Mouse (Mus musculus): ENCODE measurements at regions not wholly inside any gene's neighbourhood (a gene's known extent, or its start where the extent isn't known, plus 50 kb on each side); places are given as distances from the start of the nearest gene placed in this dataset.
"Not testable (repeated sequence)": the region's sequence is repeated elsewhere in the genome, so short reads cannot be mapped to it uniquely, and the experiment has no call there.

DNA sequence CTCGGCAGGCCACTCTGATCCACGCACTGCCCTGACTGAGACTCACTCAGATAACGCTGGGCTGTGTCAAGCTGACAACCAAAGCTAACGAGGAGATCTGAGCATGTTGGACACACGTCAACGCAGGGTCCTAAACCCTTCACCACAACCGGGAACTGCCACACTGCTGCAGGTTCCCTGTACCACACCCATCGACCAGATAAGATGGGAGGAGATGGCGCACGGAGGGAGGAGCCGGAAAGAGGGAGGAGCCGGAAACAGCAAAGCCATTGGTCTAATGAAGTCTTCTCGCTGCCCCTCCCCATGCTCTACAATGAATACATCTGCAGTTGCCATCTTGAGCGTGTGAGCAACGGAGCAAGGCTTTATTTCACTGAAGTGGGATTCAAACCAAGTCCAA lies 182.9 kb upstream of the Rpl38 start:
- no peak for DNase-seq (ENCODE audit: low spot score)

DNA sequence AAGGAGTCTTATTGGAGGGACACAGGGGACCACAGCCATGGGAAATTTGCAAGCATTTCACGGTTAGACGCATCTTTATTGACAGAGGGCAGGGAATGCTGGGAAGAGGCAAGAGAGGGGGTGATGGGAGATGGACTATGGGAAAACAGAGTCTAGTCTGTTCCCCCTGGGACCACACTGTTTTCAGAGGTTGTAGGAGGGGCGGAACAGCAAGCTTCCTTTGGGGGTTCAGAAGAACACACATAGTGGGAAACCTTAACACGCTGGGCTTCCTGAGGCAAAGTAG lies 183.7 kb upstream of the Rpl38 start:
- DNase-seq (ENCODE audit: low spot score), result no peak

DNA sequence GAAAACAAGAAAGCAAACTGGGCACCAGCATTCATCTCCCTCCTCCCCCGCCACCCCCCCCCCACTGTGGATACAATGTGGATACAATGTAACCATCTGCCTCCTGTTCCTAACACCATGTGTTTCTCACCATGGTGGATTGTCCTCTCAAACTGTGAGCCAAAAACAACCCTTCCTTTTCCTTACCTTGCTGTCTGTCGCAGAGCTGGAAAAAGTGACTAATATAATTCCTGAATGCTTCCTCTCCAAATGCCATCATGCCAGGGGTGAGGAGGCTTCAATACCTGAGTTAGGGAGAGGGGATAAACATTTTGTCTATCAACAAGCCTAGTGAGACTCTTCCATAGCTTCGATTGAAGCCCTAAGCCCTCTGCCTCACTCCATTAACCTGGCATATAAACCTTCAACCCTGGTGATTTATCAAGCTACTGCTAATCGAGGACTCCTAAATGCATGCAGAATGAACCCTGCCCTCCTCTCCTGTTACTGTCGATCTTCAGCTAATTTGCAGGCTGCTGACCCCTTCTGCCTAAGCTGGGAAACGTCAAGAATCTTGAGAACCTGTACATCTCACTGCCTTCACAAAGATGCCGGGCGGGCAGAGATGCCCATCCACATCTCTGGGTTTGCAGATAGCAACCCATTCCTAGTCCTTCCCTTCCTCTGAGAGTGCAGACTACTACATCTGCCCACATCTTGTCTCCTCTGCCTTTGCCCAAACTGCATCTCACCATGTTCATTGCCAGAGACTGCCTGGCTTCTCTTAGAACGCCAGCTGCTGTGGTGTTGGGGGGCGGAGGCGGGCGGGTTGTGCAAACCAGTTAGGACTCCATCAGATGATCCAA lies 184.3 kb upstream of the Rpl38 start:
- no peak for DNase-seq (ENCODE audit: low spot score)

DNA sequence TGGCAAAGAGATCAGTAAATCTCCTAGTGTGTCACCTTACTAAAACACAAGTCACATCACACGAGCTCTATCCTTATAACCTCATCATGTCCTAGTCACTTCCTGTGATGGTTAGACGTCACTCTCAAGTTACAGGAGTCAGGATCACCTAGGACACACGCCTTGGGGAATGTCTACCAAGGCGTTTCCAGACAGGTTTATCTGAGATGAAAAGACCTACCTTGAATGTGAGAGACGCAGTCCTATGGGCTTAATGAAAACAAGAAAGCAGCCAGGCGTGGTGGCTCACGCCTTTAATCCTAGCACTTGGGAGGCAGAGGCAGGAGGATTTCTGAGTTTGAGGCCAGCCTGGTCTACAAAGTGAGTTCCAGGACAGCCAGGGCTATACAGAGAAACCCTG lies 185.0 kb upstream of the Rpl38 start:
- DNase-seq (ENCODE audit: low spot score), result not testable (repeated sequence)

DNA sequence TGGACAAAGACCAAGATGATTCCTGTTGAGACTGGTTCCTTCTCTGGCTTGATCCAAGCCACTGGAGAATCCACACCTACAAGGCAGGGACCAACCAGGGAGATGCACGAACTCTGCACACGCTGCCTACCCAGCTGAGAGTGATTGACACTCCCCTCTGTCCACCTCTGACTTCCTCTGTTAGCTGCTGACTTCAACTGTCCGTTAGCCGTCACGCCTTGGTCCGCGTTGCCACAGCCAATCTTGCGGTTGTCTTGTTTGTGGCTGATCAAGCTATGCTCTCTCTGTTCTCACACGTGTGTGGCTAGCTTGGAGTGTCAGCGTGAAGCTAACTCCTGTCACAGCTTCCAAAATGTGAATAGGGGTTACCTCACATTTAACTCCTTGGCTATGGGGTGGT lies 186.3 kb upstream of the Rpl38 start:
- no peak for DNase-seq (ENCODE audit: low spot score)

DNA sequence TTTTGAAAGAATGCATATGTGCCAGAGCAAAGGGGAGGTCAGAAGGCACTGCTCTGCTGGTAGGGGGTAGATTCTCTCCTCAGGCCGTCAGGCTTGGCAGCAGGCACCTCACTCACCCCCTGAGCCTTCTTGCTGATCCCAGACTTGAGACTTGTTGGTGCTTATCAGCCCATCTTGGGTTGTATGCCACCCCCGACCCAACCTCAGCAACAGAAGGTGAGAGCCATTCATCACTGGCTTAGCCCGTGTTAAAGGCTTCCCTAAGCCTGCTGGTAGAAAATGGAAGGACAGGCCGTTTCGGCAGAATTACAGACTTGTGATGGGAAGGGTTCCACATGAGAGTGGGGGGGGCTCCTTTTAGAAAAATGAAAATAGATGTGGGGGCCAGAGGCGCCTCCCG lies 187.3 kb upstream of the Rpl38 start:
- no peak for DNase-seq (ENCODE audit: low spot score)

DNA sequence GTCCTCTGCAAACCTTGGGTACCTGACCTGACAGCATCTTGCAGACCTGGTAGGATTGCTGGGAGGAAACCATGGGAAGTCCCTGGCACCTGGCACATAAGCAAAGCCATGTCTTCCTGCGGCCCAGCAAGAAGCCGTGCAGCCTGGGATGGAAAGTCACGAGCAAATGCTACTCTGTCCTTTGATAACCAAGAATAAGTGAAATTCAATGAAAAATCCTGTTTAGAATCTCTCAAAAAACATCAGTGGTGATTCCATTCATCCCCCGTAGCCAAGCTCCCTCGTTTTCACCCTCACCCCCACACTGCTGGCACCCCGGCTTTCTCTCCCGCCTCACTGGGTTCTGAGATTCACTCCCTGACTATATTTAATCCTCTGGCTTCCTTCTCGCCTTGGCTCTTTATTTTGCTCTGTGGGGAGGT lies 188.2 kb upstream of the Rpl38 start:
- no peak for DNase-seq (ENCODE audit: low spot score)

DNA sequence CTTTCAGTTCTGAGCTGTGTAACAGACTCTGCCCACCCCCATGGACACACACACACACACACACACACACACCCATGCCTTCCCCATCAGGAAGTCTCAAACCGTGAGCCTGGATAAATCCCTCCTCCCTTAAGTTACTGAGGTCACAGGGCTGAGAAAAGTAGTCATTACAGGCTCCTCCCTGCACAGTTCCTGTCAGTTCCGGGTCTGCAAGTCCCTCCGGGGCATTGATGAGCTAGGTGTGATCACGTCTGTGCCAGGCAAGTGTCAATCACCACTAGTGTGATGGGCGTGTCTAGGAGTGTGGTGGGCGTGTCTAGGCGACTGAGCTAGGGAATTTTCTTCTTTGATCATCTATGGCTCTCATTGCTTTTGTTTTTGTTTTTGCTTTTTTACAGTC lies 189.6 kb upstream of the Rpl38 start:
- no peak for DNase-seq (ENCODE audit: low spot score)

DNA sequence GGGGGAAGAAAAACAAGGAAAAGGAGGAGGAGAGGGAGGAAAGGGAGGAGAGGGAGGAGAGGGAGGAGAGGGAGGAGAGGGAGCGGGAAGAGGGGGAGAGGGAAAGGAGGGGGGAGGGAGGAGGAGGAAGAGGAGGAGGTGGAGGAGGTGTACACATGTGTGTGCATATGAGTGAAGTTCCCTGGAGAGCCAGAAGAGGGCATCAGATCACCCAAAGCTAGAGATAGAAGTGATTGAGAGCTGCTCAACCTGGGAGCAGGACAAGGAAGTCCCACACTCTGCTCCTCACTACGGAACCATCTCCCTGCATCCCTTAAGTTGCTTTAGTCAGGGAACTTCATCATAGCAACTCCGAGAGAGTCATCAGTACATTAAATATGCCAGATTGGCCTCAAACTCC lies 191.0 kb upstream of the Rpl38 start:
- DNase-seq (ENCODE audit: low spot score), result no peak

DNA sequence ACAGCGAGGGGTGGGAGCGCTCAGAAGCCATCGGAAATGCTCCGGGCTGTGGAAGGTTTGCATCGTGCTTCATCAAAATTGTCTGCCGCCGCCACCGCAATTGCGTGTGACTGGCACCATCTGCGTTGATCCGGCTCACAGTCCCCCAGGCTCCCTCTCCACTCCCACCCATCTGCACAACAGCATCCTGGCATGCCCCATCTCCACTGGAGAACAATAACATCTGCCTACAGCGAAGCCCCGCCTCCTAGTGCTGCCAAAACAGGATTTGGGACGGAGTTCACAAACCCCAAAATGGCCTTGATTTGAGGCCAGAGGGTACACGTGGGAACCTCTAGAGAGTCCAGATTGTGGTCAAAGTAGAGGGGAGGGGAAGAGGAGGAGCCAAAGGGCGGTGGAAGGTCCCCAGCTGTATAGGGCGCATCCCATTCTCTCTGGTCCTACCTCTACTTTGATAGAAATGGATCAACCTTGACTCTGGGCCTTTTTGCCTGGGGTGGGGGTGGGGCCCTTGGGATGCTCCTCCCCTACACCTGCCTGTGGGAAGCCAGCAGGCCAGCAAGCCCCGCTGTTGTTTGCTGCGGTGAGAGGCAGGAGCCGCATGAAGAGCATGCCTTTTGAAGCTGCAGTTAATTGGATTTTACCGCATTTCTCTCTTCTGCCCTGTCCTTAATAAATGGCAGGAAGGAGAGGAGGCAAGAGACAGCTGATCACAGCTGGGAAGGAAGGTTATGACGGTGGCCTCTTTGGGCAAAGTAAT lies 195.6 kb upstream of the Rpl38 start:
- DNase-seq (ENCODE audit: low spot score), result no peak

DNA sequence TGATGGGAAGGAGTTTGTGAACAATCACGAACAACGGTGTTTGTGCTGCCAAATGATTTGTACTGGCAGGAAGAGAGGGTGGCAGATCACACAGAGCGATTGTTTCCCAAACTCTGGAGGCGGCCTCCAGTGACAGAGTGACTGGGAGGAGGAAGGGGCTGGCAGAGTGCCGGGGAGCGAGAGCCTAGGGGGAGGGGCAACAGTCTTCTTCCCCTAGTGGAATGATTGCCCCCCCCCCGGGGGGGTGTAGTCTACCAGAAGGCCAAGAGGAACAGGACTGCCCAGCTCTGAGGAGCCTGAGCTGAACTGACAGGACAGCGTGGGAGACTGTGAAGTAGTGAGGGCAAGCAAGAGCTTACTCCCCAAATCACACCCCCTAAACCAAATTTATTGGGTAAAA lies 199.9 kb upstream of the Rpl38 start:
- no peak for DNase-seq (ENCODE audit: low spot score)

DNA sequence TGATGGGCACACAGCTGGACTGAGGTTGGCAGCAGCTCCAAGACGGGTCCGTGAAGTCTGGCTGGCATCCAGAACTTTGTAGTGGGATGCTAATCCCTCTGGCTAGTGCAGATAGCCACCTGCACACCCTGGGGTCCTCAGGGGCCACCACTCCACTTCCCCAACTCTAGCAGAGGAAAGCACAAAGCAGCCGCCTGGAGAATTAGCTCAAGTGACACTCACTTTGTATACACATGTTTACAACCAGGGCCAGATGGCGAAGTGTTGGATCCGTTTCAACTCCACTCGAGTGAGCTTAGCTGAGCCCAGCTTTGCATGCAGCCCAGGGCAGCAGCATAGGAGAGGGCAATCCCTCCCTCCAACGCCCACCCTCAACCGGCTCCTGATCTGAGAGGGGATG lies 200.5 kb upstream of the Rpl38 start:
- no peak for DNase-seq (ENCODE audit: low spot score)

DNA sequence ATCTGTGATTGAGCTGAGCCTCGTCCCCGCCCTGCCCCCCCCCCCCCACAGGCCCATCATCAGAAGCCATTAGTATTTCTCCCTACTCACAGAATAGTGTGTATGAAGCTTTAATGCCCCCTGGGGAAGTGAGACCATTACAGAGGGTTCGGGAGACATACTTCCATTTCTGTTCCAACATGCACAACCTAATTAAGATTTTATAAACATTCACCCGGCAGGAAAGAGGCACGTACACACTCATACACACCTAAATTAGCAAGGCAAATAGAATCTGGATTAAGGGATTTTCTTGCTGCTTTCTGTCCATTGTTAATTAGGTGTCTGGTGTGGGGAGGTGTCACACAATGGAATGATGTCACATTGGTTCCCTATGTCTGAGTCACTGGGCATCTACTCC lies 202.8 kb upstream of the Rpl38 start:
- no peak for DNase-seq (ENCODE audit: low spot score)

DNA sequence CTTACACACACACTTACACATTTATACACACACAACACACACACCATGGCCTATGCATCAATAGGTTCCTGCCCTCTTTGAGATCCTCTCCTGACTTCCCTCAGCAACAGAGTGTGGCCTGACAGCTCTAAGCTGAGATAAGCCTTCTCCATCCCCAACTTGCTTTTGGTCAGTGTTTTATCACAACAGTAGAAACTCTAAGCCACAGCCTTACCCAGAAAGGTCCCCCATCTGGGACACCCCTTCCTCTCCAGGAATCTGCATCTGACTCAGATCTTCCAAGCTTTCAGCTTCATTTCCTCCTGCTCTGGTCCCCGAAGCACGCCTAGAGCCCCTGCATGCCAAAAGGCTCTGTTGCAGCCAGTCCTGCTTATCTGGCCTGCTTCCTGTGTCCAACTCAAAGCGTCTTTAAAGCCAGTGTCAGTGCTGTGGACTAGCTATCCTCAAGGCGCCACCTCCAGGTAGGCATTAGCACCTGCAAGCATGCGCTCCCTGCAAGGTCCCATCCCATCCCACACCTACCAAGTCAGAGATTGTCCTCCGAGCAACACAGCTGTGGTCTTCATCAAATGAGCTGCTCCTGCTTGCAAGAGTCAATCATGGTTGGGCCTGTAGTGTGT lies 205.5 kb upstream of the Rpl38 start:
- DNase-seq (ENCODE audit: low spot score), result no peak

DNA sequence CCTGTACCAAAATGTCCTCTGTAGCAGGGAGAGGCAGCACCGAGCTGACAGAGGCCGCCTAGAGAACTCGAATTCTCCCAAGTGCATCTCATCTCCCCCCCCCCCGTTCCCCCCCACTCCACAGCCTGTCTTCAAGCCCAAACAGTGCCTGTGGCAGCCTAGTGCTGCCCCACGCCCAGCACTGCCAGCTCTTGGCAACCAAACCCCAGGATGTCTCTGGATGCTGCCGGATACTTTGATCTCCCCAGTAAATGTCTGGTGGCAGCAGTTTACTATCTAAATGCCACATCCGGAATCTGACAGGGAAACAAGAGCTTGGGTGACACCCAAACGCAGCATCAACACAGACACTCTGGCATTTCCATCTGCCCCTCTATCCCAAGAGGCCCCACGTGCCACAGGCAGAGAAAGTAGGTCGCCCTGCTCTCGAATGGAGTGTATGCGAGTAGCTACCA lies 213.4 kb upstream of the Rpl38 start:
- DNase-seq (ENCODE audit: low spot score), result no peak

DNA sequence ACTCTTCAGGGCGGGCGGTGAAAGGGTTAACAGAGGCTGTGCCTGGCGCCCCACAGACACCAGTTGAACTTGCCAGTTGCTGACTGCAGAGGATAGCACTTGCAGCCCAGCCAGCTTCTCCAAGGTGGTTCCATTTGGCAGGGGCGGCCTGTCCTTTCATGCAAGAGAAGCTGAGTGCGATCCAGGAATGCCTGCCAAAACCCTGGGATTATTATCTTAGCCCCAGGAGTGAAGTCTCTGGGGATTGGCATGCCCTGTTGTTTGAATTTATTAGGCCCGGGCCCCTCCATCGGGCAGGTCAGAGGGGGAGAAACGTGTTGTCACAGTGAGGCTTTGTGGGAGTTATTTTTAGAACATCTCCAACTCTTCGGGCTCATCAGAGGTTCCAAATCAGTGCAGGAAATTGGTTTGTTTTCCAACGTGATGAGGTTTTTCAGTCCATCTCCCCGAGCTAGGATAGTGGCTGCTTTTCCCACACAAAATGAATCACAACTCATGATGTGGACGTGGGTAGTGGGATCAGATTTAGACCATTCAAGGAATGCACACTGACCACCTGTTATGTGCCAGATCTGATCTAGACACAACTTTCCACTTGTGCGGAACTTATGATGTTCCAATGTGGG lies 219.4 kb upstream of the Rpl38 start:
- DNase-seq (ENCODE audit: low spot score), result no peak

DNA sequence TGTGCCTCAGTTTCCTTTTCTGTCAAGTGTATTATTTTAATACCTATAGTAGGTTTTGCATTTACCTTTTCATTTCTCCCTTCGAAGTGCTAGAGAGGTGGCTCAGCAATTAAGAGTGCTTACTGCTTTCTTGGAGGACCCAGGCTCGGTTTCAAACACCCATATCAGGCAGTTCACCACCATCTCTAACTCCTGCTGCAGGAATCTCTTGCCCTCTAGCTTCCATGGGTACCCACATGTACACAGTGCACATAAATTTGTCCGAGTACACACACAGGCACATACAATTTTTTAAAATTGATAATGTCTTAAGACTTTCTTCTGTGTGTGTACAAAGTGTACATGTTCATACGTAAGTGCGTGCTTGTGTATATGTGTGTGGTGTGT lies 220.9 kb upstream of the Rpl38 start:
- no peak for DNase-seq (ENCODE audit: low spot score)

DNA sequence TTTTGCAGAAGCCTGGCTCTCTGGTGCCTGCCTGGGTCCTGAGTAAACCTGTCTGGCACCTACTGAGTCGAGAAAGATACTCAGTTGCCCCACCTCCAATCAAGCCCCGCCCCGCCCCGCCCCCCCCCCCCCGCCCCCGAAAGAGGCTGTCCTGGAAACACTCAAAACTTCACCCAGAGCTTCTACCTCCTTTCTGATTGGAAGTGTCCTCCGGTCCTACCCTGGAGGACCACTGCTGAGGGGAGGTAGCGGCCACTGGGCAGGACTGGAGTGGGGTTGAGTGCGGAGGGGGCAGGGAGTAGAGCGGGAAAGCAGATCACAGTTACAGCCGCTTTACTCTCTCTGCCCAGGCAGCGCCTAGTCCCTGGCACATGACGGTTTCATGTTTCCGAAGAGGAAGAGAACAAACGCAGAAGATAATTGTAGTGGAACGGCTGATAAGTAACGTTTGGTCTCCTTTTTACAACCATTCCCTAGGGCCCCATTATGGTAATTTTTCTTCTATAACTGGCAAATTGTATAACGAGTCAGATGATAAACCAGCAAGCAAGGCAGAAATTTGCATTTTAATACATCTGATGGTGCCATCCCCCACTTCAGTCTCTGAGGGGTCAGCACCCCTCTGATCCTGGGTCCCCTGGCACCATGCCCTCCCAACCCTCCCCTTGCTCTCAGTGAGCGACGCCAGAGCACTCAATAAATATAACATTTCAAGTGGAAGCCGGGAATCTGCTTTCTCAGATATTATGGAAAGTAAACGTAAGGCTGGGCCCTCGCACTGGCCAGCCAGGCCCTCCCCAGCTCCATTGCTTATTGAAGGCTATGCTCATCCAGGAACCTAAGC lies 221.5 kb upstream of the Rpl38 start:
- no peak for DNase-seq (ENCODE audit: low spot score)

DNA sequence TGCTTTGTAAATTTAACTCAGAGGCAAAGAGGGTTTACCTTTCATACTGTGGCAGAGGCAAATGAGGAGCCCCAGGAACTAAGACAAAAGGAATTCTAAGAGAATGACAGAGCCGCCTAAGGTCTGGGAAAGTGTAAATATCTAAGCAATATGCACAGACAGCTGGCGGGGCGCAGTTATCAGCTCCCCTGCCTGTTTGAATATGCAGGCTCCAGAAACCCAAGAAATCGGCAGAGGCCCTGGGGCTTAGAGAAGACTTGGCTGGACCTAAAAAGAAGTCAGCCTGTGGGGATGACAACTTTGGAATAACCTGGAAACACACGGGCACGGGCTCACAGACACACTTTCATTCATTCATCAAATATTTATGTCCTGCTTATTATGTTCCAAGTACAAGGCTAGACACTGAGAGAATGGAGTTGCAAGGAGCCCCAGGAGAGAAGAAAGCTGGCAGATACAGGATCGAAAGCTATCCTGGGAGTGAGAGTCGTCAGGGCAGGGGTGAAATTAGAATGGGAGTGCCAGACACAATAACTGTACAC lies 222.2 kb upstream of the Rpl38 start:
- no peak for DNase-seq (ENCODE audit: low spot score)

DNA sequence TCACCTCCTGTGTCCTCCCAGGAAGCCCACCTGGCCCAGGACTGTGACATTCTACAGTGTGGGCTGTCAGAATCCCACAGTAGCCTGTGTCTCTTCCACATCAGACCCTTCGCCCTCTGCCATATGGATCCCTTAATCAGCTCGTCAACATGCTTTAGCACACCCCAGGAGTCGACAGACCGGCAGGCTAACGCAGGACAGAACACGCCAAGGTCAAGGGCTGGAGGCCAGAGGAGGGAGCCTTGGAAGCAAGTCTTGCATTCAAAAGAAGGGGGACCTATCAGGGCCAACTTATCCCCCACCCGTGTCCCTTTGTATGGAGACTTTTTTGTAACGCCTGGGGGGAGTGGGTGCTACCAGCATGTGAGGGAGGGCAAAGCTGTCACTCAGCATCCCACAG lies 224.1 kb upstream of the Rpl38 start:
- DNase-seq (ENCODE audit: low spot score), result no peak

DNA sequence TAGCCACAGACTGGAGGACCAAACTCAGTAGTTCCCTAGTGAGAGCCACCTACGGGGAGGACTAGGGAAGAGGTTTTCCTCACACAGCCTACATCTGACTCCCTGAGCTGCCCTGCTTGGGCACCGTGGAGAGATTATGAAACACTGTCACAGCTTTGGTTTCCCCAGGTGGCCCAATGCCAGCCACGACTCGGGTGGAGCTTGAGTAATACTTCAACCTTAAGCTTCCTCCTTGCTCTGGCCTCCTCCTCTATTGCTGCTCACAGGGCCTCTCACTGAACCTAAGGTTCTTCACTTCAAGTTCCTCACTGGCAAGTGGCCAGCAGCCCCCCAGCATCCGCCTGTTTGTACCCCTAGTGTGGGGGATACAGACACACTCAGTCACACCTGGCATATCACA lies 224.9 kb upstream of the Rpl38 start:
- DNase-seq (ENCODE audit: low spot score), result no peak

All from urinary bladder, adult 2 months (tissue).